Mouse (Mus musculus) thymus, postnatal 0 days (tissue): Measurements from ENCODE around the gene Ercc6l. TPM values are rescaled to one million over a fixed set of nuclear protein-coding genes. Genes with fewer than 3 reads are reported as not detected.
"Not testable (repeated sequence)": the region's sequence is repeated elsewhere in the genome, so short reads cannot be mapped to it uniquely, and the experiment has no call there.

Experiments
- DNase-seq: peaks from one replicate; pipeline ENCODE4 v3.0.0-alpha.2; 2015; ENCODE audit warnings: low spot score
- polyA plus RNA-seq: library from polyadenylated mRNA; unstranded; fragments of >200 nt; fragmentation: Nextera tagmentation; extraction: Ambion mirVana; gene quantifications from 2 replicates; pipeline ENCODE4 v1.2.1, GENCODE M21; 2015

The Ercc6l gene
- polyA plus RNA-seq, 1 experiment from 2014 or later = 10.4 TPM

DNA sequence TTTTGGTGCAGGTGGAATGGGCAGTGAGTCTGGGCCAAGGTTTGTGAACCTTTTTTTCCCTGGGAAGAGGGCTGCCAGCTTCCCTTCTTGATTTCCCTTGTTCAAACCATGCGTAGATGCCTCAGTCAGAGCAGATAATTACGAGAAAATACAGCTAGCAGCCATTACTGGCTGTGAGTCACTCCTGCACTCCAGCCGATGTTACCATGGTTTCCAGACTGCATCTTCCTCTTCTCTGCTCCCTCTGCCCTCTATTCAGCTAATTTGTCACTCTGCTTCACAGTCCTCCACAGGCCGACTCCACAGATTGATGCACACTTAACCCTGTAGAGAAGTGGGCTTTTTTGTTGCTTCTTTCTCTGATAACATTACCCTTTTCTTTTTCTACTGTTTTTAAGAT, 41.2 kb downstream of the Ercc6l start:
- DNase-seq = no peak

DNA sequence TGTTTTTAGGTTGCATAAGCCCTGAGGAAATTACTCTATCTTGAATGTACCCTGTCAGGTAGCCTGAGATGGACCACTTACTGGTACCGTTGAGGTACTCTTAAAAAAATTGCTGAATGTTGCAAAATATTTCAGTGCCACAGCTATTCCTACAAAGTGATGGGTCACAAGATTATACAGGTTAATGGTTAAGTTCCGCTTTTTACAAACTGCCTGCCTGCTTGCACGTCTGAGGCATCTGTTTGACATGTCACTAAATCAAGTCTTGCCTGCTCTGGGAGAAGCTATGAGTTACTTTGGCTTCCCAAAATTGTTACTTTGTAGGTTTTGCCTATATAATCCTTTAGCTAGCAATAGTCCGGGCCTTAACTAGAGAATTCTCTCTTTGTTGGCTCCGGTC, 47.5 kb downstream of the Ercc6l start:
- not testable (repeated sequence) for DNase-seq

DNA sequence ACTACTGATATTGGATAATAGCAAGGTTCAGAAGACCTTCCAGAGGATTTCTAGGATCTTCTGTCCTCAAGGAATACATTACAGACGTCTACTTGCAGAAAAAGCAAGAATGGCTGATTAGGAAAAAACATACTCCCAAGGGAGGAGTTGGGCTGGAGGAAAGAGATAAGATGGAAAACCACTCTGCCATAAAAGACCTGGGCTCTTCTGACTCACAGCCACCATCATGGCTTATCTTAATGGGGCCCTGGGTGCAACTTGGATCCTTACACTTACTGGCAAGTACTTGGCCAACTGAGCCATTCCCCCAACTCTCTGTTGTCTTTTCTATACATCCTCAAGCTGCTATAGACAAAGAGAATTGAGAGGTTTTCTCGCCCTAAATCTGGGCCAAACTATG, 53.1 kb downstream of the Ercc6l start:
- DNase-seq = not testable (repeated sequence)

DNA sequence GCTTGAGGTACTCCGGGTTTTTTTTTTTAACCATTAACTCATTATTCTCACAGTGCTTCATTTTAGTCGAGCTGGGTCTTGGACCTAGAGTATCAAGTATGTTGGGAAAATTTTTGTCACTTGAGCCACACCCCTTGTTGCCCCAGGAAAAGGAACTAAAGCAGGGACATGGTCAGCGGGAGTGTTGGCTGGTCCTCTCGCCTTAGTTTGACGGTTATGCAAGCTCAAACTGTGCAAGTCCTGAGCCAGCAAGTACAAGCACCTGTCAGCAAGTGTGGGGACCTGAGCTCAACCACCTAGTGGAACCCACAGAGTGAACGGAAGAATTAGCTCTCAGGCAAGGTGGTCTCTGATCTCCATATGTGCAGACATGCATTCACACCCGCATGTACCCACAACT, 55.0 kb downstream of the Ercc6l start:
- no peak for DNase-seq

DNA sequence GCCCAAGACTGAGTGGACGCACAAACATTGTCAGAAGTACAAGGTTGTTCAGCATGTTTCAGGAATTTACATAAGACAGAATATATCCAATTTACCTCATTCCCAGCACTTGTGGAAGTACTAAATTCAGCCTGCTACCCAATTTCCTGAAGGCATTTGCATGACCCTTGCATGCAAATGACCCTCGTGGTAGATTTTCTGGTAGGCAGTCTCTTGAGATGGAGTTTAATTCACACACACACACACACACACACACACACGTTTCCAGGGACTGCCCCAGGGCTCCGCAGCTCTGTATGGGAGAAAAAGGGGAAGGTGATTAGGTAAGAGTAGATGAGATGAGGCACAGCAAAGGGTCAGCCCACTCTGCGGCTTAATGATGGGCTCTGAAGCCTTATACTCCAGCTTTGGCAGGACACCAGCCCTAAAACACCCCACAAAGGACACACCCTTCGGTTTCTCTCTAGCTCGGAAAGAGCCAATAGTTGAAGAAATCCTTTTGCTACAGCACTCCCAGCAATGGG, 62.4 kb downstream of the Ercc6l start:
- no peak for DNase-seq

Other genes with a start within 250 kb of the Ercc6l start
- gene Rtl5, start 85.8 kb downstream of the Ercc6l start, polyA plus RNA-seq = 0.13 and 0.18 TPM in 2 replicates
- gene Pin4, start 37.6 kb downstream of the Ercc6l start, polyA plus RNA-seq = 68.0 and 70.3 TPM in 2 replicates
- 978 and 998 TPM in 2 replicates for gene Rps4x, start 32.3 kb upstream of the Ercc6l start, polyA plus RNA-seq
- gene Cited1, start 95.1 kb upstream of the Ercc6l start, polyA plus RNA-seq = 1.3 and 1.4 TPM in 2 replicates